In the genomic region with DNA sequence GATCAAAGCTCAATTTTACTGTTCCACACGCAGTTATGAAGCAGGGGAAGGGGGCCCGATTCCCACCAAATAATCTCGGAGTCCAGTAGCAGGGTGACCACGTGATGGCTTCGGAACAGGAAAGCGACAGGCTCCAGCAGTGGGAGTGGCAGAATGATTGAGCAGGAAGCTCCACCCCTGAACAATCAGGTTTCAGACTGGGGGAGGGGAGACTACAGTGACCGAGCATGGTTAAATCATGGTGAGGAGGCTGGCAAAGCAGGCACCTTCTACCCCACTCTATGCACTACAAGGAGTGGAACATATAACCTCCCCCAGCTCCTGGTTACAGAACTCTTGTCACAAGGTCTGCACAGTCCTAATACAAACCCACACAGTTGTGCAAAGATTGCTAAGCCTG, we compare ENCODE assay signal across 12 mouse cellular contexts. TPM values are rescaled to one million over a fixed set of nuclear protein-coding genes. Genes with fewer than 3 reads are reported as not detected.
A peak's percentile ranks its signal among the peaks of the same experiment; 100 is the strongest.
DNase-seq lines count a peak whose midpoint lies in the region; ATAC-seq and TF ChIP-seq lines count a peak whose summit lies in the region.
"Not testable (repeated sequence)": the region's sequence is repeated elsewhere in the genome, so short reads cannot be mapped to it uniquely, and the experiment has no call there.
"Had no signal": no experiment of that assay in that cellular context is flagged by ENCODE, and none has a peak within 500 bp of the region (broad histone marks: within the 10 kb centered on the region; RNA-seq: fewer than 3 reads in every experiment).

No protein-coding gene starts in this region.

- ATAC-seq in common myeloid progenitor, adult 5-6 weeks (replicated peaks; ENCODE audit: low read depth, poor library complexity, severe bottlenecking) = peak; percentile 70
- ATAC-seq in hindbrain, embryonic 12.5 days (ENCODE audit: low FRiP score) = peak; percentile 41; the same call in 1 of the 2 replicates
- peak; percentile 35 for ATAC-seq in kidney, embryonic 16.5 days (ENCODE audit: low FRiP score, low TSS enrichment)
- ATAC-seq in liver, embryonic 12.5 days = peak; percentile 46
- peak; percentile 53 for ATAC-seq in megakaryocyte progenitor cell, adult 5-6 weeks (replicated peaks; ENCODE audit: poor library complexity)

- TF ChIP-seq POLR2A in CH12.LX (IDR thresholded peaks at IDR 0.05; ENCODE audit: low read depth, low read length) = peak; percentile 43; the same call in 1 of the 2 replicates

- TF ChIP-seq RAD21 in CH12.LX (IDR thresholded peaks at IDR 0.05; ENCODE audit: low read depth, low read length) = not testable (repeated sequence)

- H3K4me2 ChIP-seq in CH12.LX (ENCODE audit: insufficient read depth, low read depth, poor library complexity, severe bottlenecking) = peak overlapping the region; percentile 91
- H3K4me2 ChIP-seq in hindbrain, embryonic 12.5 days (replicated peaks) = peak overlapping the region; percentile 36
- H3K4me2 ChIP-seq in kidney, embryonic 16.5 days (replicated peaks; ENCODE audit: low read depth, low read length) = peak overlapping the region; percentile 46
- peak overlapping the region; percentile 44 for H3K4me2 ChIP-seq in liver, embryonic 12.5 days

- in situ Hi-C loops in CH12.LX (cut with MboI; ENCODE audit: low pct_ligation_motif_present, low pct_unique_long_range_greater_than_20kb, low sequenced_read_pairs) = loop anchor here (5.0 kb wide), 1 partner anchor 97 kb away; no protein-coding TSS in a partner anchor

- not testable (repeated sequence) for H3K9me3 ChIP-seq in CH12.LX (replicated peaks; ENCODE audit: low read length); hindbrain, embryonic 12.5 days (replicated peaks); kidney, embryonic 16.5 days (ENCODE audit: low read length); liver, embryonic 12.5 days (replicated peaks)

- WGBS in hindbrain, embryonic 12.5 days = 5% methylated on average over 7 of the region's 7 CpGs
- under 1% methylated on average over 7 of the region's 7 CpGs for WGBS in kidney, embryonic 16.5 days
- WGBS in liver, embryonic 12.5 days (ENCODE audit: insufficient replicate concordance) = 0% methylated on average over 7 of the region's 7 CpGs

- H3K27me3 ChIP-seq in CH12.LX (replicated peaks); hindbrain, embryonic 12.5 days; kidney, embryonic 16.5 days (ENCODE audit: insufficient read depth, low read length); liver, embryonic 12.5 days (replicated peaks); splenic B cell, adult 2 months (ENCODE audit: control insufficient read depth, insufficient read depth, low read length, poor library complexity, severe bottlenecking): not testable (repeated sequence)

- H3K27ac ChIP-seq in CH12.LX (ENCODE audit: insufficient read depth, low read depth) = 0 out of 2 replicates have a peak overlapping the region, but pooled peaks have one; percentile 8
- not testable (repeated sequence) for H3K27ac ChIP-seq in hindbrain, embryonic 12.5 days; kidney, embryonic 16.5 days (ENCODE audit: low read length); liver, embryonic 12.5 days

- not testable (repeated sequence) for H3K79me2 ChIP-seq in CH12.LX (replicated peaks; ENCODE audit: control insufficient read depth, extremely low read depth, insufficient read depth, poor library complexity, severe bottlenecking)

- H3K9ac ChIP-seq in CH12.LX (ENCODE audit: insufficient read depth, low read depth); hindbrain, embryonic 12.5 days; liver, embryonic 12.5 days: not testable (repeated sequence)
- H3K9ac ChIP-seq in kidney, embryonic 16.5 days (replicated peaks; ENCODE audit: low read length) = peak overlapping the region; percentile 44; the same call in 1 of the 2 replicates

- TF ChIP-seq EP300 in CH12.LX (IDR thresholded peaks at IDR 0.05; ENCODE audit: low read length) = not testable (repeated sequence)

- dilution Hi-C loops in CH12.LX (cut with MboI; ENCODE audit: extremely low pct_ligation_motif_present, extremely low pct_unique_long_range_greater_than_20kb, low sequenced_read_pairs) = not testable (repeated sequence)

- H3K36me3 ChIP-seq in CH12.LX (replicated peaks in 1 of 2; ENCODE audit: control insufficient read depth in 1 of 2, insufficient read depth in 1 of 2, low read length in 1 of 2); hindbrain, embryonic 12.5 days; kidney, embryonic 16.5 days (ENCODE audit: insufficient read depth, low read length); liver, embryonic 12.5 days; splenic B cell, adult 2 months (ENCODE audit: control insufficient read depth, insufficient read depth, low read length, poor library complexity, severe bottlenecking): not testable (repeated sequence)

- DNase-seq in CH12.LX (ENCODE audit: extremely low read depth) = peak; percentile 84
- DNase-seq in forelimb bud, embryonic 11.5 days (ENCODE audit: low read depth, low spot score) = peak; percentile 37
- peak; percentile 23 for DNase-seq in splenic B cell, adult 2 months (ENCODE audit: low read depth, low spot score)

- TF ChIP-seq CTCF in CH12.LX (conservative IDR thresholded peaks at IDR 0.05 in 1 of 2, IDR thresholded peaks at IDR 0.05 in 1 of 2; ENCODE audit: low read depth in 2 of 2, low read length in 2 of 2) = not testable (repeated sequence)

- peaks cover 5 to 35% of the 10 kb centered on the region in 2 experiments for H3K4me1 ChIP-seq in CH12.LX (ENCODE audit: control insufficient read depth in 1 of 2, insufficient read depth in 2 of 2)
- not testable (repeated sequence) for H3K4me1 ChIP-seq in hindbrain, embryonic 12.5 days
- H3K4me1 ChIP-seq in kidney, embryonic 16.5 days (ENCODE audit: insufficient read depth, low read length) = peaks cover 24% of the 10 kb centered on the region
- peaks cover 18% of the 10 kb centered on the region for H3K4me1 ChIP-seq in liver, embryonic 12.5 days

- peak overlapping the region in 2 of 3 experiments; percentile 26 to 45 for H3K4me3 ChIP-seq in CH12.LX (replicated peaks in 1 of 3; ENCODE audit: low read depth in 2 of 3, low read length in 2 of 3, poor library complexity in 1 of 3)
- not testable (repeated sequence) for H3K4me3 ChIP-seq in hindbrain, embryonic 12.5 days
- H3K4me3 ChIP-seq in kidney, embryonic 16.5 days (ENCODE audit: low read length) = peak overlapping the region; percentile 22
- H3K4me3 ChIP-seq in liver, embryonic 12.5 days = peak overlapping the region; percentile 6; the same call in 1 of the 2 replicates

TF ChIP-seq in CH12.LX, 34 proteins besides CTCF, POLR2A, EP300 and RAD21 (continues in another document):
- 0 out of 2 replicates have a peak, but pooled peaks have one; percentile 52 for TF ChIP-seq TBP (conservative IDR thresholded peaks at IDR 0.05; ENCODE audit: low read depth, low read length)
- peak; percentile 68 for TF ChIP-seq USF1 (IDR thresholded peaks at IDR 0.05; ENCODE audit: low read depth, low read length)
- TF ChIP-seq ELF1 (IDR thresholded peaks at IDR 0.05; ENCODE audit: low read depth, low read length) = 0 out of 2 replicates have a peak, but pooled peaks have one; percentile 35

RNA-seq across cellular contexts. Expression of a gene that starts 7.8 kb away (rescaled TPM):
- total RNA-seq in CH12.LX (2012; rRNA removed) (not detected in 2 replicates), CH12.LX (2014; rRNA removed) (not detected in 2 replicates)
- polyA plus RNA-seq in CH12.LX (2012; ENCODE audit: insufficient read length, low read depth) = 0.21 TPM in 1 of 2 replicates, not detected in the other
- not detected in 2 replicates for total RNA-seq in common myeloid progenitor, adult 5-6 weeks (2017)
- polyA plus RNA-seq in hindbrain, embryonic 12.5 days (2016; fragmentation: Nextera tagmentation; extraction: Ambion mirVana) = not detected in 2 replicates
- polyA plus RNA-seq in kidney, embryonic 16.5 days (2015; fragmentation: Nextera tagmentation; extraction: Ambion mirVana) = not detected in 2 replicates
- not detected in 2 replicates for polyA plus RNA-seq in liver, embryonic 12.5 days (2016; fragmentation: Nextera tagmentation; extraction: Ambion mirVana)
- total RNA-seq in megakaryocyte progenitor cell, adult 5-6 weeks (2015) = not detected in 2 replicates
- not detected in 2 replicates for total RNA-seq in megakaryocyte progenitor cell, adult 5-6 weeks (2017)
- total RNA-seq: adrenal gland, adult 18-20 months; heart, postnatal 14 days; monocyte, adult 5-6 weeks had no signal
- polyA plus RNA-seq: C2C12 had no signal

RNA-seq across cellular contexts. Expression of a gene that starts 8.6 kb away (rescaled TPM):
- total RNA-seq in CH12.LX (2012; rRNA removed) (232 and 234 TPM in 2 replicates), CH12.LX (2014; rRNA removed) (202 and 213 TPM in 2 replicates)
- polyA plus RNA-seq in CH12.LX (2012; ENCODE audit: insufficient read length, low read depth) = 167 and 180 TPM in 2 replicates
- 70.4 and 72.4 TPM in 2 replicates for total RNA-seq in common myeloid progenitor, adult 5-6 weeks (2017)
- 262 and 292 TPM in 2 replicates for polyA plus RNA-seq in hindbrain, embryonic 12.5 days (2016; fragmentation: Nextera tagmentation; extraction: Ambion mirVana)
- polyA plus RNA-seq in kidney, embryonic 16.5 days (2015; fragmentation: Nextera tagmentation; extraction: Ambion mirVana) = 269 and 282 TPM in 2 replicates
- polyA plus RNA-seq in liver, embryonic 12.5 days (2016; fragmentation: Nextera tagmentation; extraction: Ambion mirVana) = 218 and 230 TPM in 2 replicates
- 162 and 164 TPM in 2 replicates for total RNA-seq in megakaryocyte progenitor cell, adult 5-6 weeks (2015)
- 73.9 and 88.7 TPM in 2 replicates for total RNA-seq in megakaryocyte progenitor cell, adult 5-6 weeks (2017)

RNA-seq across cellular contexts. Expression of a gene that starts 51.6 kb away (rescaled TPM):
- total RNA-seq in CH12.LX (2012; rRNA removed) = 147 and 174 TPM in 2 replicates
- 115 TPM in 2 replicates for total RNA-seq in CH12.LX (2014; rRNA removed)
- 191 and 245 TPM in 2 replicates for polyA plus RNA-seq in CH12.LX (2012; ENCODE audit: insufficient read length, low read depth)
- 30.6 and 51.4 TPM in 2 replicates for total RNA-seq in common myeloid progenitor, adult 5-6 weeks (2017)
- 20.2 and 20.5 TPM in 2 replicates for polyA plus RNA-seq in hindbrain, embryonic 12.5 days (2016; fragmentation: Nextera tagmentation; extraction: Ambion mirVana)
- polyA plus RNA-seq in kidney, embryonic 16.5 days (2015; fragmentation: Nextera tagmentation; extraction: Ambion mirVana) = 49.2 and 51.0 TPM in 2 replicates
- polyA plus RNA-seq in liver, embryonic 12.5 days (2016; fragmentation: Nextera tagmentation; extraction: Ambion mirVana) = 127 and 128 TPM in 2 replicates
- 73.2 and 79.5 TPM in 2 replicates for total RNA-seq in megakaryocyte progenitor cell, adult 5-6 weeks (2015)
- 39.1 and 48.3 TPM in 2 replicates for total RNA-seq in megakaryocyte progenitor cell, adult 5-6 weeks (2017)

RNA-seq across cellular contexts. Expression of a gene that starts 54.1 kb away (rescaled TPM):
- total RNA-seq in CH12.LX (2012; rRNA removed) (not detected in 2 replicates), CH12.LX (2014; rRNA removed) (not detected in 2 replicates)
- polyA plus RNA-seq in CH12.LX (2012; ENCODE audit: insufficient read length, low read depth) = not detected in 2 replicates
- not detected in 2 replicates for total RNA-seq in common myeloid progenitor, adult 5-6 weeks (2017)
- polyA plus RNA-seq in hindbrain, embryonic 12.5 days (2016; fragmentation: Nextera tagmentation; extraction: Ambion mirVana) = not detected in 2 replicates
- polyA plus RNA-seq in kidney, embryonic 16.5 days (2015; fragmentation: Nextera tagmentation; extraction: Ambion mirVana) = not detected in 2 replicates
- polyA plus RNA-seq in liver, embryonic 12.5 days (2016; fragmentation: Nextera tagmentation; extraction: Ambion mirVana) = not detected in 2 replicates
- not detected in 2 replicates for total RNA-seq in megakaryocyte progenitor cell, adult 5-6 weeks (2015)
- not detected in 2 replicates for total RNA-seq in megakaryocyte progenitor cell, adult 5-6 weeks (2017)
- total RNA-seq: adrenal gland, adult 18-20 months; heart, postnatal 14 days; monocyte, adult 5-6 weeks had no signal
- polyA plus RNA-seq: C2C12 had no signal

Comparison
In these comparisons a context has a peak if more than half of its experiments do, and no peak if none do; other contexts are left out.
1. DNase-seq: peak in every context shown above with its lines; median percentile 84 in CH12.LX; 37 in forelimb bud, embryonic 11.5 days; 23 in splenic B cell, adult 2 months.
2. H3K4me2 ChIP-seq: peak in every context shown above with its lines; median percentile 91 in CH12.LX; 46 in kidney, embryonic 16.5 days; 44 in liver, embryonic 12.5 days; 36 in hindbrain, embryonic 12.5 days.